Mouse (Mus musculus) heart, postnatal 0 days (tissue): ENCODE results near the gene Traf3ip2.

Experiments
- CTCF ChIP-seq: IDR thresholded peaks from 2 replicates; pipeline ENCODE4 v1.5.1; 2016; ENCODE audit warnings: antibody characterized with exemption, control low read depth, low read depth
- EP300 ChIP-seq: IDR thresholded peaks from 2 replicates; pipeline ENCODE4 v1.6.1; 2016; ENCODE audit warnings: antibody characterized with exemption, low read depth

DNA sequence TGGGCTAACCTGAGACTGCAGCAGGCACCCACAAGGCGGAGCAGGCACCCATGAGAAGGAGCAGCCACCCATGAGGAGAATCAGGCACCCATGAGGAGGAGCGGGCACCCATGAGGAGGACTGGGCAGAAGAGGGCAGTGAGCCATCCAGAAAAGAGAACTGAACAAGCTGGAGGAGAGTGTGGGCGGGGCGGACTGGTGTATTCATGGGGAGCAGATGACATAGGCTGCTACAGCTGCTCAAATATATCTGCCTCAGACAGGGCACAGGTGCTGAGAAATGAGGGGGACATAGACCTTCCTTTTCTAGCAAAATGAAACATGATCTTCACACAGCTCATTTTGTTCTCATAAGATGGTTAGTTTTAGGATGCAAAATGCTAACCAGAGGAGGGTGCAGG is 74.1 kb downstream of the Traf3ip2 start:
- no peak for TF ChIP-seq CTCF
- TF ChIP-seq EP300: no peak
